Mouse (Mus musculus): ENCODE measurements around the gene Nudt15.

The Nudt15 gene

GRCm38 (mm10) chr14:73472205-73472604 is 75.8 kb downstream of the Nudt15 start:
- DNase-seq (ENCODE audit: low read depth, low spot score) = peak; percentile 53

- no peak for DNase-seq (ENCODE audit: low read depth, low spot score)
Measured at GRCm38 (mm10) chr14:73470593-73470992, 77.4 kb downstream of the Nudt15 start.

GRCm38 (mm10) chr14:73469506-73469905 is 78.5 kb downstream of the Nudt15 start:
- DNase-seq (ENCODE audit: low read depth, low spot score) = no peak
